Mouse (Mus musculus) lung, adult 2 months (tissue): ENCODE results near the gene Slc52a3. TPM values are rescaled to one million over a fixed set of nuclear protein-coding genes. Genes with fewer than 3 reads are reported as not detected.

Experiments used
- DNase-seq: peaks from one replicate; pipeline ENCODE4 v3.0.0; 2022
- H3K4me1 ChIP-seq: fragments of 200-500 bp; 2 replicates; pipeline ENCODE4 v1.6.1; 2011; ENCODE audit warnings: low read length; ENCODE audit not compliant: control insufficient read depth, insufficient read depth
- H3K4me3 ChIP-seq: fragments of 200-500 bp; replicated peaks from 2 replicates; pipeline ENCODE3; 2011; ENCODE audit warnings: low read depth, mild to moderate bottlenecking, control low read depth, low read length; ENCODE audit errors: extremely low read depth
- CTCF ChIP-seq: fragments of 200-500 bp; IDR thresholded peaks from 2 replicates; pipeline ENCODE4 v1.5.1; 2011; ENCODE audit warnings: mild to moderate bottlenecking, low read length, control low read depth; ENCODE audit not compliant: insufficient read depth
- POLR2A ChIP-seq: fragments of 200-500 bp; IDR thresholded peaks from 2 replicates; pipeline ENCODE4 v1.6.1; 2011; ENCODE audit warnings: low read depth, mild to moderate bottlenecking, control low read depth, low read length, borderline replicate concordance; ENCODE audit errors: extremely low read depth
- WGBS: fragments of 180-500 bp; shearing (Covaris S2); methylation state at CpG from one replicate; pipeline ENCODE4 v1.1.7; 2018; 5-methylcytosine and 5-hydroxymethylcytosine counted together
- polyA plus RNA-seq: library from polyadenylated mRNA; depleted of rRNA; stranded (reverse); fragments of >200 nt; gene quantifications from 2 replicates; pipeline ENCODE4 v1.2.3, GENCODE M21; 2012

Gene Slc52a3
- polyA plus RNA-seq, 1 experiment: 34.5 TPM

GRCm38 (mm10) chr2:151997776-151998504 is 1.6 kb downstream of the Slc52a3 start:
- DNase-seq: no peak
- WGBS: 70% methylated on average over 8 of the region's 8 CpGs
- TF ChIP-seq CTCF (no peak), POLR2A (no peak)
- Histone ChIP-seq H3K4me3 (no peak overlapping the region), H3K4me1 (peaks cover 2% of the 10 kb centered on the region; the same call in 1 of the 2 replicates)

GRCm38 (mm10) chr2:151998505-151998899 is 2.2 kb downstream of the Slc52a3 start:
- TF ChIP-seq CTCF (no peak), POLR2A (no peak)
- Histone ChIP-seq H3K4me1 (peaks cover 2% of the 10 kb centered on the region; the same call in 1 of the 2 replicates), H3K4me3 (no peak overlapping the region)
- DNase-seq: no peak
- 63% methylated on average over 9 of the region's 9 CpGs for whole genome bisulfite sequencing

- WGBS: 70% methylated on average over 4 of the region's 4 CpGs
- no peak overlapping the region for H3K4me3 ChIP-seq
- peaks cover 2% of the 10 kb centered on the region; the same call in 1 of the 2 replicates for H3K4me1 ChIP-seq
- no peak for DNase-seq
- no peak for TF ChIP-seq CTCF
- TF ChIP-seq POLR2A: no peak
These were observed 2.6 kb downstream of the Slc52a3 start for GRCm38 (mm10) chr2:151998932-151999331.

GRCm38 (mm10) chr2:151999669-152000290 is 3.5 kb downstream of the Slc52a3 start:
- TF ChIP-seq CTCF (no peak), POLR2A (no peak)
- 37% methylated on average over 20 of the region's 20 CpGs for WGBS
- peaks cover 2% of the 10 kb centered on the region; the same call in 1 of the 2 replicates for H3K4me1 ChIP-seq
- H3K4me3 ChIP-seq: peak overlapping the region; percentile 17
- peak; percentile 57 for DNase-seq

GRCm38 (mm10) chr2:152000291-152000679 is 4.0 kb downstream of the Slc52a3 start:
- TF ChIP-seq POLR2A (no peak), CTCF (no peak)
- 58% methylated on average over 3 of the region's 3 CpGs for WGBS
- Histone ChIP-seq H3K4me1 (no peaks in the 10 kb centered on the region; the same call in 1 of the 2 replicates), H3K4me3 (no peak overlapping the region)
- no peak for DNase-seq

- TF ChIP-seq POLR2A: no peak
- no peak for TF ChIP-seq CTCF
- Histone ChIP-seq H3K4me3 (no peak overlapping the region), H3K4me1 (no peaks in the 10 kb centered on the region; the same call in 1 of the 2 replicates)
- no peak for DNase-seq
- 75% methylated on average over 6 of the region's 6 CpGs for WGBS
These were observed 4.4 kb downstream of the Slc52a3 start for GRCm38 (mm10) chr2:152000735-152001134.

- Histone ChIP-seq H3K4me1 (no peaks in the 10 kb centered on the region), H3K4me3 (no peak overlapping the region)
- DNase-seq: no peak
- WGBS: 30% methylated on average over 6 of the region's 6 CpGs
- TF ChIP-seq POLR2A (no peak), CTCF (no peak)
These were observed 6.2 kb downstream of the Slc52a3 start for GRCm38 (mm10) chr2:152002529-152002928.

GRCm38 (mm10) chr2:152007783-152008182 is 11.5 kb downstream of the Slc52a3 start:
- DNase-seq: peak; percentile 48

GRCm38 (mm10) chr2:152009061-152009779 is 12.9 kb downstream of the Slc52a3 start:
- Histone ChIP-seq H3K4me3 (no peak overlapping the region), H3K4me1 (peaks cover 4% of the 10 kb centered on the region; the same call in 1 of the 2 replicates)
- 57% methylated on average over 15 of the region's 15 CpGs for WGBS
- TF ChIP-seq POLR2A: no peak
- TF ChIP-seq CTCF: no peak
- peak; percentile 40 for DNase-seq

More at GRCm38 (mm10) chr2:152007783-152008182, 11.5 kb downstream of the Slc52a3 start:
- Histone ChIP-seq H3K4me1 (peaks cover 4% of the 10 kb centered on the region; the same call in 1 of the 2 replicates), H3K4me3 (no peak overlapping the region)
- TF ChIP-seq POLR2A (no peak), CTCF (peak; percentile 63)
- 62% methylated on average over 10 of the region's 10 CpGs for WGBS
